Mouse (Mus musculus) liver, embryonic 14.5 days (tissue): ENCODE measurements at regions not wholly inside any gene's neighbourhood (a gene's known extent, or its start where the extent isn't known, plus 50 kb on each side); places are given as distances from the start of the nearest gene placed in this dataset.

Experiments
- ATAC-seq: fragments of 200-750 bp; cut with Nextera tagmentation; 2 replicates; pipeline ENCODE4 v1.8.0; 2017; ENCODE audit warnings: moderate number of reproducible peaks, mild to moderate bottlenecking, moderate library complexity; ENCODE audit not compliant: insufficient read depth
- DNase-seq, 3 experiments: peaks; one replicate each; pipeline ENCODE4 v3.0.0-alpha.2; 2012 to 2013; ENCODE audit warnings: low read depth in 3 of 3, low spot score in 3 of 3
- H3K27ac ChIP-seq: fragments of 300-500 bp; sonication (generic); 2 replicates; pipeline ENCODE4 v1.5.1; 2014; ENCODE audit warnings: moderate library complexity, mild to moderate bottlenecking, control low read depth, inconsistent platforms
- H3K27me3 ChIP-seq: fragments of 300-500 bp; sonication (generic); 2 replicates; pipeline ENCODE4 v1.6.1; 2014; ENCODE audit warnings: mild to moderate bottlenecking, low read length, moderate library complexity; ENCODE audit not compliant: control insufficient read depth, insufficient read depth
- H3K36me3 ChIP-seq: fragments of 300-500 bp; sonication (generic); replicated peaks from 2 replicates; pipeline ENCODE4 v1.6.1; 2014; ENCODE audit warnings: low read depth; ENCODE audit not compliant: control insufficient read depth, insufficient read depth
- H3K4me1 ChIP-seq, 2 experiments: fragments of 200-500 bp in 1 of 2; fragments of 300-500 bp in 1 of 2; sonication (generic) in 1 of 2; replicated peaks; 2 replicates each; pipeline ENCODE4 v1.6.1; 2012 to 2014; ENCODE audit warnings: antibody characterized with exemption in 1 of 2, inconsistent platforms in 1 of 2, low read length in 1 of 2; ENCODE audit not compliant: control insufficient read depth in 2 of 2, insufficient read depth in 2 of 2
- H3K4me2 ChIP-seq: fragments of 300-500 bp; sonication (generic); 2 replicates; pipeline ENCODE4 v1.6.1; 2014; ENCODE audit warnings: low read depth, mild to moderate bottlenecking, control low read depth, moderate library complexity
- H3K4me3 ChIP-seq, 2 experiments: fragments of 200-500 bp in 1 of 2; fragments of 300-500 bp in 1 of 2; sonication (generic) in 1 of 2; 2 replicates each; pipeline ENCODE4 v1.5.1; 2012 to 2014; ENCODE audit warnings: low read depth in 2 of 2, low read length in 2 of 2, mild to moderate bottlenecking in 2 of 2, control low read depth in 1 of 2, inconsistent platforms in 1 of 2, moderate library complexity in 1 of 2; ENCODE audit not compliant: insufficient read depth in 1 of 2
- H3K9ac ChIP-seq: fragments of 300-500 bp; sonication (generic); replicated peaks from 2 replicates; pipeline ENCODE4 v1.6.1; 2014; ENCODE audit warnings: mild to moderate bottlenecking, control low read depth, moderate library complexity
- H3K9me3 ChIP-seq: fragments of 300-500 bp; sonication (generic); 2 replicates; pipeline ENCODE4 v1.6.1; 2016; ENCODE audit warnings: low read length, mixed read lengths; ENCODE audit not compliant: control insufficient read depth
- CTCF ChIP-seq: IDR thresholded peaks from 2 replicates; pipeline ENCODE4 v1.5.1; 2016; ENCODE audit warnings: antibody characterized with exemption, low read depth, control low read depth
- EP300 ChIP-seq: IDR thresholded peaks from 2 replicates; pipeline ENCODE4 v1.6.1; 2016; ENCODE audit warnings: antibody characterized with exemption, low read depth
- whole genome bisulfite sequencing: fragments of 180-500 bp; shearing (Covaris S2); extraction: QIAGEN DNeasy Blood & Tissue Kit; methylation state at CpG from one replicate; pipeline ENCODE4 v1.1.7; 2014; ENCODE audit not compliant: insufficient replicate concordance; 5-methylcytosine and 5-hydroxymethylcytosine counted together

GRCm38 (mm10) chr15:59772595-59772994 lies 243.8 kb downstream of the 4933412E24Rik start:
- WGBS: 53% methylated on average over 2 of the region's 2 CpGs
- Histone ChIP-seq H3K27ac (no peak overlapping the region), H3K27me3 (no peaks in the 10 kb centered on the region), H3K36me3 (no peaks in the 10 kb centered on the region), H3K9me3 (no peaks in the 10 kb centered on the region), H3K4me1 (0 out of 4 replicates have a peak, but pooled peaks cover 0 to 2% of the 10 kb centered on the region in 2 experiments), H3K4me3 (no peak overlapping the region), H3K9ac (no peak overlapping the region), H3K4me2 (no peak overlapping the region)
- DNase-seq (peak in 1 of 3 experiments; percentile 7), ATAC-seq (no peak)
- TF ChIP-seq CTCF (no peak), EP300 (no peak)

GRCm38 (mm10) chr15:59762061-59762460 lies 254.4 kb downstream of the 4933412E24Rik start:
- TF ChIP-seq EP300: no peak
- TF ChIP-seq CTCF: no peak

GRCm38 (mm10) chr15:59760490-59760889 lies 255.9 kb downstream of the 4933412E24Rik start:
- 72% methylated on average over 5 of the region's 5 CpGs for WGBS
- no peaks in the 10 kb centered on the region for H3K4me1 ChIP-seq
- no peak for DNase-seq
- no peaks in the 10 kb centered on the region for H3K27me3 ChIP-seq
- H3K4me2 ChIP-seq: no peak overlapping the region
- H3K36me3 ChIP-seq: no peaks in the 10 kb centered on the region
- no peak for TF ChIP-seq EP300
- TF ChIP-seq CTCF: no peak
- H3K4me3 ChIP-seq: no peak overlapping the region
- no peaks in the 10 kb centered on the region for H3K9me3 ChIP-seq
- no peak for ATAC-seq
- H3K27ac ChIP-seq: no peak overlapping the region
- H3K9ac ChIP-seq: no peak overlapping the region

More at GRCm38 (mm10) chr15:59762061-59762460, 254.4 kb downstream of the 4933412E24Rik start:
- ATAC-seq (no peak), DNase-seq (no peak)
- Histone ChIP-seq H3K27me3 (no peaks in the 10 kb centered on the region), H3K4me3 (no peak overlapping the region), H3K9ac (no peak overlapping the region), H3K4me1 (no peaks in the 10 kb centered on the region), H3K9me3 (no peaks in the 10 kb centered on the region), H3K27ac (no peak overlapping the region), H3K4me2 (no peak overlapping the region), H3K36me3 (no peaks in the 10 kb centered on the region)
- 72% methylated on average over 6 of the region's 6 CpGs for WGBS

GRCm38 (mm10) chr15:59759566-59759965 lies 256.8 kb downstream of the 4933412E24Rik start:
- Histone ChIP-seq H3K9me3 (no peaks in the 10 kb centered on the region), H3K9ac (no peak overlapping the region), H3K27me3 (no peaks in the 10 kb centered on the region), H3K4me1 (no peaks in the 10 kb centered on the region), H3K27ac (no peak overlapping the region), H3K36me3 (no peaks in the 10 kb centered on the region), H3K4me2 (no peak overlapping the region), H3K4me3 (no peak overlapping the region)
- DNase-seq (peak in 1 of 3 experiments; percentile 23), ATAC-seq (no peak)
- no peak for TF ChIP-seq EP300
- TF ChIP-seq CTCF: no peak
- WGBS: 24% methylated on average over 4 of the region's 4 CpGs

- no peaks in the 10 kb centered on the region for H3K27me3 ChIP-seq
- DNase-seq: no peak
- WGBS: 53% methylated on average over 2 of the region's 2 CpGs
- H3K9ac ChIP-seq: no peak overlapping the region
- no peak overlapping the region for H3K4me2 ChIP-seq
- no peak for TF ChIP-seq CTCF
- no peak overlapping the region for H3K27ac ChIP-seq
- no peaks in the 10 kb centered on the region for H3K4me1 ChIP-seq
- no peaks in the 10 kb centered on the region for H3K9me3 ChIP-seq
- no peak for ATAC-seq
- no peaks in the 10 kb centered on the region for H3K36me3 ChIP-seq
- no peak overlapping the region for H3K4me3 ChIP-seq
Observed at GRCm38 (mm10) chr15:59758971-59759370, 257.4 kb downstream of the 4933412E24Rik start.
